Mouse (Mus musculus): ENCODE data around the gene Lamb1. TPM values are rescaled to one million over a fixed set of nuclear protein-coding genes. Genes with fewer than 3 reads are reported as not detected.

Lamb1 gene
- polyA plus RNA-seq, 1 experiment from 2014 or later, result 42.6 TPM

DNA sequence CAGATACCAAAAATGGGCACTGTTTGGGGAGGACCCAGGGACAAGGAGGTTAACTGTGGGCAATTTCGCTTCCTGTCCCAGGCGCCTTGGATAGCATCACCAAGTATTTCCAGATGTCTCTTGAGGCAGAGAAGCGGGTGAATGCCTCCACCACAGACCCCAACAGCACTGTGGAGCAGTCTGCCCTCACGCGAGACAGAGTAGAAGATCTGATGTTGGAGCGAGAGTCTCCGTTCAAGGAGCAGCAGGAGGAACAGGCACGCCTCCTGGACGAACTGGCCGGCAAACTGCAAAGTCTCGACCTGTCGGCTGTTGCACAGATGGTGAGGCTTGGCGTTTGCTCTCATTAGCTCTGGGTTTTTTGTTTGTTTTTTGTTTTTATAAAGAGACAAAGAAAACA, 55.8 kb downstream of the Lamb1 start:
- peak overlapping the region; percentile 28; the same call in 1 of the 2 replicates for H3K27ac ChIP-seq (replicated peaks; ENCODE audit: low read depth, low read length)
- no peak overlapping the region for H3K9ac ChIP-seq (replicated peaks; ENCODE audit: low read length)
- ATAC-seq (replicated peaks; ENCODE audit: insufficient number of reproducible peaks, low FRiP score, low TSS enrichment, low read depth) (peak; percentile 56; the same call in 1 of the 2 replicates), DNase-seq (ENCODE audit: low spot score) (peak; percentile 70)
- 35% methylated on average over 13 of the region's 13 CpGs for WGBS
- H3K36me3 ChIP-seq (replicated peaks; ENCODE audit: control insufficient read depth, insufficient read depth, low read depth, low read length), result no peaks in the 10 kb centered on the region; the same call in none of the 2 replicates
- H3K4me1 ChIP-seq (ENCODE audit: control insufficient read depth, insufficient read depth, low read length), result no peaks in the 10 kb centered on the region
- no peaks in the 10 kb centered on the region for H3K27me3 ChIP-seq (ENCODE audit: control insufficient read depth, insufficient read depth, low read length)
- no peak overlapping the region for H3K4me3 ChIP-seq (ENCODE audit: low read depth, low read length)
- no peak overlapping the region for H3K4me2 ChIP-seq (ENCODE audit: low read depth, low read length)
- no peaks in the 10 kb centered on the region for H3K9me3 ChIP-seq (replicated peaks; ENCODE audit: control insufficient read depth, low read length)

DNA sequence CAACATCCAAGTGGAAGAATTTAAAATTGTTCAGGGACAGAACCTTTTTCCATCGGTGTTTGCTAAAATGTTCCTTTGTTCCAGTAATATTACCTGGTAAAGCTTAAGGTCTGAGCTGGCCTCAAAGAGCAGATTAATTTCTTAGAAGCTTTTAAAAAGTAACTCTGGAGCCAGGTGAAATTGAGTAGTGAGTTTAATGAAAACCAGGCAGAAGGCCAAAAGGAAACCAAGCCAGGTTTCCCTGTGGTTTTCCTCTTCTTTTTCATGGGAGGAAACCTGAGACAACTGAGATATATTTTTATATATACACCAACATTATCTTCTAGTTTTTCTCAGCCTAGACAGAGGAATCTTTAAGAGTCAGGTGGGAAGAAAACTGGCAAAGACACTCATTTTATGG, 56.5 kb downstream of the Lamb1 start:
- peak; percentile 33 for DNase-seq (ENCODE audit: low spot score)
- Histone ChIP-seq H3K36me3 (replicated peaks; ENCODE audit: control insufficient read depth, insufficient read depth, low read depth, low read length) (no peaks in the 10 kb centered on the region; the same call in none of the 2 replicates), H3K27me3 (ENCODE audit: control insufficient read depth, insufficient read depth, low read length) (no peaks in the 10 kb centered on the region), H3K9ac (replicated peaks; ENCODE audit: low read length) (no peak overlapping the region), H3K4me2 (ENCODE audit: low read depth, low read length) (no peak overlapping the region), H3K9me3 (replicated peaks; ENCODE audit: control insufficient read depth, low read length) (no peaks in the 10 kb centered on the region), H3K4me1 (ENCODE audit: control insufficient read depth, insufficient read depth, low read length) (no peaks in the 10 kb centered on the region), H3K4me3 (ENCODE audit: low read depth, low read length) (no peak overlapping the region), H3K27ac (replicated peaks; ENCODE audit: low read depth, low read length) (no peak overlapping the region)
- 68% methylated on average over 1 of the region's 1 CpGs for WGBS
- no peak for ATAC-seq (replicated peaks; ENCODE audit: insufficient number of reproducible peaks, low FRiP score, low TSS enrichment, low read depth)

DNA sequence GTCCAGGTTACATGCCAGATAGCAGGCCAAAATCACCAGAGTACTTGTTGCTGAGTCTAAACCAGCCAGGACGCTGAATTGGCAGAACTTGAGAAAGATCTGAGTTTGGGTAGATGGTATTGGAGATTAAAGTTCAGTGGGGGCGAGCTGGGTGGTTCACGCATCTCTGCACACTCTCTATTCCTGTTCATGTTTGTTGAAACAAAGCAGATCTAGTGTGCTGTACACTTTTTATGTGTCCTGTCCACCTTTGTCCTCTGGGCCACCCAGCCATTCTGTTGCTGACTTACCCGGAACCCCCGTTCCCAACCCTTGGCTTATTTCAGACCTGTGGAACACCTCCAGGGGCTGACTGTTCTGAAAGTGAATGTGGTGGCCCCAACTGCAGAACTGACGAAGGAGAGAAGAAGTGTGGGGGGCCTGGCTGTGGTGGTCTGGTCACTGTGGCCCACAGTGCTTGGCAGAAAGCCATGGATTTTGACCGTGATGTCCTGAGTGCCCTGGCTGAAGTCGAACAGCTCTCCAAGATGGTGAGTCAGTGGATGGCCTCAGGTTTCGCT, 58.2 kb downstream of the Lamb1 start:
- no peak overlapping the region for H3K27ac ChIP-seq (replicated peaks; ENCODE audit: low read depth, low read length)
- H3K36me3 ChIP-seq (replicated peaks; ENCODE audit: control insufficient read depth, insufficient read depth, low read depth, low read length), result no peaks in the 10 kb centered on the region; the same call in none of the 2 replicates
- H3K4me2 ChIP-seq (ENCODE audit: low read depth, low read length), result no peak overlapping the region
- H3K9me3 ChIP-seq (replicated peaks; ENCODE audit: control insufficient read depth, low read length), result no peaks in the 10 kb centered on the region
- no peak for ATAC-seq (replicated peaks; ENCODE audit: insufficient number of reproducible peaks, low FRiP score, low TSS enrichment, low read depth)
- no peaks in the 10 kb centered on the region for H3K27me3 ChIP-seq (ENCODE audit: control insufficient read depth, insufficient read depth, low read length)
- no peak for DNase-seq (ENCODE audit: low spot score)
- H3K4me1 ChIP-seq (ENCODE audit: control insufficient read depth, insufficient read depth, low read length), result no peaks in the 10 kb centered on the region
- H3K4me3 ChIP-seq (ENCODE audit: low read depth, low read length), result no peak overlapping the region
- no peak overlapping the region for H3K9ac ChIP-seq (replicated peaks; ENCODE audit: low read length)
- WGBS, result 95% methylated on average over 9 of the region's 9 CpGs

DNA sequence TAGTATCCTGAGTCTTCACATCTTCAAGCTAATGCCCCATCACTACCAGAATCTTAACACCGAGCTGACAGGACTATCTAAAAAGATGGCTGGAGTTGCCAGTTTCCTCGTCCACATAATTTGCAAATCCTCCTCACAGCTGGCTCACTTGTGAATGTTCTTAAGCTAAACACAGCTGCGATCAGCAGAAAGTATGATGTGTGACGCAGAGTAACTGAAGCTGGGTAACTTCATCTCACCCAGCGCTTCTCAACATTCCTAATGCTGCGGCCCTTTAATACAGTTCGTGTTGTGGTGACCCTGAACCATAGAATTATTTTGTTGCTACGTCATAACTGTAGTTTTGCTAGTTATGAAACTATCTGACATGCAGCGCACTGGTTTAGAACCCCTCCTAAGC, 62.1 kb downstream of the Lamb1 start:
- peaks cover 3% of the 10 kb centered on the region for H3K36me3 ChIP-seq (replicated peaks; ENCODE audit: control insufficient read depth, insufficient read depth, low read depth, low read length)
- no peak for ATAC-seq (replicated peaks; ENCODE audit: insufficient number of reproducible peaks, low FRiP score, low TSS enrichment, low read depth)

DNA sequence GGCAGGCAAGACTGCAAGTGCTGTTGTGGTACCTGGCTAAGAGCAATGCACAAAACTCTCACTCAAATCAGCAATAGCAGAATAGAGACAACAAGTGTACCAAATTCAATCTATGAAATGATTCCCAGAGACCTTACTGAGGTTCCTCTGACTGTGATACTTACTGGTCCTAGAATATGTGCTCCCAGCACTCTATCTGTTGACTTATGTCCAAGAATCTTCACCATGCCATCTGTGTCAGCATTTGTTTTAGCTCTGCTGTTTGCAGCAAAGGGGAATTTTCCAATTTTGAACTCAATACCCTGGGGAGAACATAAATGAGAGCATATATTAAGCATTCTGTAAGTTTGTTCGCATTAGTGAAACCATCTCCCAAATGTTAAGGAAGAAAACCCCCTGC, 68.2 kb downstream of the Lamb1 start:
- no peak overlapping the region for H3K4me3 ChIP-seq (ENCODE audit: low read depth, low read length)
- H3K4me1 ChIP-seq (ENCODE audit: control insufficient read depth, insufficient read depth, low read length), result no peaks in the 10 kb centered on the region

More for the DNA sequence above, 62.1 kb downstream of the Lamb1 start:
- no peak for DNase-seq (ENCODE audit: low spot score)
- no peak overlapping the region for H3K9ac ChIP-seq (replicated peaks; ENCODE audit: low read length)
- H3K27ac ChIP-seq (replicated peaks; ENCODE audit: low read depth, low read length), result no peak overlapping the region
- no peaks in the 10 kb centered on the region for H3K27me3 ChIP-seq (ENCODE audit: control insufficient read depth, insufficient read depth, low read length)
- WGBS, result 92% methylated on average over 9 of the region's 9 CpGs
- no peak overlapping the region for H3K4me3 ChIP-seq (ENCODE audit: low read depth, low read length)
- no peaks in the 10 kb centered on the region for H3K4me1 ChIP-seq (ENCODE audit: control insufficient read depth, insufficient read depth, low read length)
- no peaks in the 10 kb centered on the region for H3K9me3 ChIP-seq (replicated peaks; ENCODE audit: control insufficient read depth, low read length)
- H3K4me2 ChIP-seq (ENCODE audit: low read depth, low read length), result no peak overlapping the region

DNA sequence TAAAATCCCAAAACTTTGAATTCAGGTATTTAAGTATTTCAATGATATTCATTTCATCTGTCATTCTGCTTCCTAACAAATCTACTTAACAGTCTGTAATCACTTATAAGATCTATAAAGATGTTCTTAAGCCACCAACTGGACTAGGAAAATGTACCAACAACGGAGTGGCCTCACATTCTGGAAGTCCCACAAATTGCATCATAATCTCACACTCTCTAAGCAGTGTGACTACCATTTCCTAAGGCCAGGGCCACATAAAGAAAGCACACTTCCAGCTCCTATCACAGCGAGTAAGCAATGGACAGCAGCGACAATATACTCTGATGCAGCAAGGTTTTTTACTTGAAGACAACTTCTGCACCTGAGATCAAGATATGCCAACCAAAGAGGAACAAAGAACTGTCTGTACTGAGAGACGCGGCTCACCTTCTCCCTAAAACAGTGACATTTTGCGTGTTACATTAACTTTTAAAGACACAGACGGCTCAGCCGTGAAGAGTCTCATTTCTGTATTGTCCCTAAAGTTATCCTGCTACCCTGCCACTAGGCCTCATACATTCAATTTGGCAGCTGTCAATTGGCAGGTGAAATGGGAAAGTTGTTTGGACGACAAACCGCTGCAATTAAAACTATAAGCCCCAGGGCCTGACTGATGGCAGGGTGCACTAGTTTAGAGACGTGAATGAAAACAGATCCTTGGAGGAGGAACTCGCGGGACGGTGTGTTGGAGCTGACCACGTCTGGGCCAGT, 85.3 kb downstream of the Lamb1 start:
- no peak for DNase-seq (ENCODE audit: low spot score)
- Histone ChIP-seq H3K9me3 (replicated peaks; ENCODE audit: control insufficient read depth, low read length) (no peaks in the 10 kb centered on the region), H3K4me2 (ENCODE audit: low read depth, low read length) (peak overlapping the region; percentile 37), H3K27ac (replicated peaks; ENCODE audit: low read depth, low read length) (no peak overlapping the region), H3K9ac (replicated peaks; ENCODE audit: low read length) (peak overlapping the region; percentile 84), H3K27me3 (ENCODE audit: control insufficient read depth, insufficient read depth, low read length) (no peaks in the 10 kb centered on the region), H3K4me1 (ENCODE audit: control insufficient read depth, insufficient read depth, low read length) (no peaks in the 10 kb centered on the region), H3K36me3 (replicated peaks; ENCODE audit: control insufficient read depth, insufficient read depth, low read depth, low read length) (no peaks in the 10 kb centered on the region; the same call in none of the 2 replicates), H3K4me3 (ENCODE audit: low read depth, low read length) (peak overlapping the region; percentile 97)
- ATAC-seq (replicated peaks; ENCODE audit: insufficient number of reproducible peaks, low FRiP score, low TSS enrichment, low read depth), result no peak
- WGBS, result 29% methylated on average over 15 of the region's 15 CpGs

More for the DNA sequence above, 68.2 kb downstream of the Lamb1 start:
- no peak overlapping the region for H3K27ac ChIP-seq (replicated peaks; ENCODE audit: low read depth, low read length)
- ATAC-seq (replicated peaks; ENCODE audit: insufficient number of reproducible peaks, low FRiP score, low TSS enrichment, low read depth), result no peak
- no peak for DNase-seq (ENCODE audit: low spot score)
- no peaks in the 10 kb centered on the region for H3K27me3 ChIP-seq (ENCODE audit: control insufficient read depth, insufficient read depth, low read length)
- no peak overlapping the region for H3K9ac ChIP-seq (replicated peaks; ENCODE audit: low read length)
- peaks cover 8% of the 10 kb centered on the region for H3K36me3 ChIP-seq (replicated peaks; ENCODE audit: control insufficient read depth, insufficient read depth, low read depth, low read length)
- H3K9me3 ChIP-seq (replicated peaks; ENCODE audit: control insufficient read depth, low read length), result no peaks in the 10 kb centered on the region
- 93% methylated on average over 1 of the region's 1 CpGs for WGBS
- no peak overlapping the region for H3K4me2 ChIP-seq (ENCODE audit: low read depth, low read length)

DNA sequence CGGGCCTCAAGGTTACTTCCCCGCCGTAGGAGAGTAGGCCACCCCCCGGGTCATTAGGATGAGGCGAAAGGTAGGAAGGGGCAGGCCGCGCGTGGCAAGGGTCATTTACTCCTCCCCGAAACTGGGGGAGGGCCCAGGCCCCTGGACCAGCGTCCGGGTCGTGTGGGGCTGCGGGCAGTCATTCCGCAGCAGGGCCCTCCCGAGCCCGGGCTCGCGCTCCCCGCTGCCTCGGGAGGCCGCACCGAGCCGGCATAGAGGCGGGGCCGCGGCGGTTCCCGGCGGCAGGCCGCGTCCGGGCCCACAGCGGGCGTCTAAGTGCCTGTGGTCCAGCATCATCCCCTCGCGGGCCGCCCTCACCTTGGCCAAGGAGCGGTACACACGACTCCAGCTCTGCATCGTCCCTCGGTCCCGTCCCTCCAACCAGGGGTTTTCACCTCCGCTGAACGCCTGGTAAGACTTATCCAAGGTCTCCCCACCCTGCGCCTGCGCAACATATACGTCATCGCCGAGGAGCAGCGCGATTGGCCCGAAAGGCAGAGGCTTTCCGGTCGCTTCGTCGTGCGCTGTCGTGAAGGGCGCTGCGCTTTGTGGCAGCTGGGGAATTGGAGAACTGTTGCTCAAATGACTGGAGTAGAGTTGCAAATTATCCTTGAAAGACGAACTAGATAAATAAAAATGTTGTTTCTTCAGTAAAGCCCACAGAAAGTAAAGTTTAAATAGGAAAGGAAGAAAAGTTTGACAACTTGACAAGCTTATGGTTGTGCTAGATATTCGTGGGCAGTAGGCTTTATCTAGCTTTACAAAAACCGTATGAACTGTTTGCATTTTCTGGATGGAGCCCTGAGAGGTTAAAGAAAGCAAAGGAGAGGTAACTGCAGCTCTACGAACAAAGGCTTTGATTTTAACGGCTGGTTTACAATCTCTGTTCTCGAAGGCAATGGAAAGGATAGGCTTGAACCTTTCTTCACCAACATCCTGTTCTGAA, 86.2 kb downstream of the Lamb1 start, which contains the start of gene Dld:
Gene Dld (minus strand): TSS at position 510 of the 985 bp plus-strand sequence.
- WGBS, result 6% methylated on average over 61 of the region's 66 CpGs

More for the DNA sequence above, 86.2 kb downstream of the Lamb1 start, which contains the start of gene Dld:
- H3K4me1 ChIP-seq (ENCODE audit: control insufficient read depth, insufficient read depth, low read length), result no peaks in the 10 kb centered on the region
- ATAC-seq (replicated peaks; ENCODE audit: insufficient number of reproducible peaks, low FRiP score, low TSS enrichment, low read depth) (peak; percentile 99), DNase-seq (ENCODE audit: low spot score) (peak; percentile 98)
- H3K36me3 ChIP-seq (replicated peaks; ENCODE audit: control insufficient read depth, insufficient read depth, low read depth, low read length), result no peaks in the 10 kb centered on the region; the same call in none of the 2 replicates
- H3K4me3 ChIP-seq (ENCODE audit: low read depth, low read length), result peak within 1 kb of the TSS; percentile 97
- no peaks in the 10 kb centered on the region for H3K27me3 ChIP-seq (ENCODE audit: control insufficient read depth, insufficient read depth, low read length)
- no peaks in the 10 kb centered on the region for H3K9me3 ChIP-seq (replicated peaks; ENCODE audit: control insufficient read depth, low read length)
- H3K9ac ChIP-seq (replicated peaks; ENCODE audit: low read length), result peak within 1 kb of the TSS; percentile 84
- peak within 1 kb of the TSS; percentile 59; the same call in 1 of the 2 replicates for H3K27ac ChIP-seq (replicated peaks; ENCODE audit: low read depth, low read length)
- peak within 1 kb of the TSS; percentile 37 for H3K4me2 ChIP-seq (ENCODE audit: low read depth, low read length)

Measured in embryonic facial prominence, embryonic 11.5 days (tissue).